Mouse (Mus musculus) heart, adult 8-10 months (tissue): ENCODE results near the gene Aim2. TPM values are rescaled to one million over a fixed set of nuclear protein-coding genes. Genes with fewer than 3 reads are reported as not detected.

Experiments used
- DNase-seq: peaks from one replicate; pipeline ENCODE4 v3.0.0; 2022; ENCODE audit warnings: low spot score
- total RNA-seq, 4 experiments: library from RNA; stranded (reverse); gene quantifications; 2 replicates each; pipeline ENCODE4 v1.2.4; 2022

The Aim2 gene
- total RNA-seq, 4 experiments from 2014 or later = 0.65 to 3.1 (median 1.4) TPM

GRCm38 (mm10) chr1:173345112-173345511 is 5.6 kb upstream of the Aim2 start:
- no peak for DNase-seq

- DNase-seq = no peak
Observed at GRCm38 (mm10) chr1:173348527-173348926, 2.2 kb upstream of the Aim2 start.

- no peak for DNase-seq
Observed at GRCm38 (mm10) chr1:173349192-173349591, 1.5 kb upstream of the Aim2 start.

- peak; percentile 39 for DNase-seq
Observed at GRCm38 (mm10) chr1:173349946-173350345, 733 bp upstream of the Aim2 start.

GRCm38 (mm10) chr1:173355107-173355846 is 4.6 kb downstream of the Aim2 start:
- no peak for DNase-seq

GRCm38 (mm10) chr1:173356699-173357098 is 6.0 kb downstream of the Aim2 start:
- DNase-seq = no peak

- no peak for DNase-seq
Observed at GRCm38 (mm10) chr1:173357799-173358198, 7.1 kb downstream of the Aim2 start.

- DNase-seq = no peak
Observed at GRCm38 (mm10) chr1:173359590-173360290, 9.1 kb downstream of the Aim2 start.

- DNase-seq = peak; percentile 11
Observed at GRCm38 (mm10) chr1:173361651-173362050, 11.0 kb downstream of the Aim2 start.

GRCm38 (mm10) chr1:173363436-173363835 is 12.8 kb downstream of the Aim2 start:
- DNase-seq = no peak

- no peak for DNase-seq
Observed at GRCm38 (mm10) chr1:173364125-173364800, 13.6 kb downstream of the Aim2 start.

- DNase-seq = no peak
Observed at GRCm38 (mm10) chr1:173365970-173366409, 15.3 kb downstream of the Aim2 start.

- DNase-seq = no peak
Observed at GRCm38 (mm10) chr1:173366701-173367355, 16.1 kb downstream of the Aim2 start.

GRCm38 (mm10) chr1:173367356-173368046 is 16.8 kb downstream of the Aim2 start, which contains the start of gene Cadm3:
TSS of gene Cadm3 (minus strand) at chr1:173367695.
- DNase-seq = no peak

- no peak for DNase-seq
Observed at GRCm38 (mm10) chr1:173369611-173370010, 18.9 kb downstream of the Aim2 start.

- no peak for DNase-seq
Observed at GRCm38 (mm10) chr1:173370456-173370855, 19.8 kb downstream of the Aim2 start.

GRCm38 (mm10) chr1:173371586-173371985 is 20.9 kb downstream of the Aim2 start:
- no peak for DNase-seq

GRCm38 (mm10) chr1:173374020-173374419 is 23.3 kb downstream of the Aim2 start:
- no peak for DNase-seq

- no peak for DNase-seq
Observed at GRCm38 (mm10) chr1:173377380-173378112, 26.9 kb downstream of the Aim2 start.

GRCm38 (mm10) chr1:173381436-173381835 is 30.8 kb downstream of the Aim2 start:
- DNase-seq = no peak

GRCm38 (mm10) chr1:173389431-173389830 is 38.8 kb downstream of the Aim2 start:
- no peak for DNase-seq
